Mouse (Mus musculus) thymus, postnatal 36 days (tissue): Measurements from ENCODE around the gene Tpo.

Experiments used
- DNase-seq, 2 experiments: peaks; one replicate each; pipeline ENCODE4 v3.0.0; 2022; ENCODE audit warnings: mixed read lengths in 2 of 2

Gene Tpo

DNA sequence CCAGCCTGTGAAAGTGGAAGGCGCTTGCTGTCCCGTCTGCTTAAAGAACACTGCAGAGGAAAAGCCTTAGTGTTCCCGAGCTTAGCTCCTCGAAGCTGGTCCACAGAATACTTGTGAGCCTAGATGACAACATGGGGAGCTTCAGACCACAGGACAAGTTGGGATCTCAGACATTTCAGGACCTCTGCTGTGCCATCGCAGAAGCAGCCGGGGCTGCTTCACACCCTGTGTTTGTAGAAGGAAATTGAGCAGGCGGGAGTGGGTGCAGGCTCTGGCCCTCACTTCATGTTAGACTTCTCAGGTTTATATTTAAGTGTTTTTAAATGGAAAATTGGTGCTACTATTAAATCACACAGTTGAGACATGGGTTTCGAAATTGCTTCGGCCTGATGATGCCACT lies 116.9 kb downstream of the Tpo start:
- DNase-seq: no peak

DNA sequence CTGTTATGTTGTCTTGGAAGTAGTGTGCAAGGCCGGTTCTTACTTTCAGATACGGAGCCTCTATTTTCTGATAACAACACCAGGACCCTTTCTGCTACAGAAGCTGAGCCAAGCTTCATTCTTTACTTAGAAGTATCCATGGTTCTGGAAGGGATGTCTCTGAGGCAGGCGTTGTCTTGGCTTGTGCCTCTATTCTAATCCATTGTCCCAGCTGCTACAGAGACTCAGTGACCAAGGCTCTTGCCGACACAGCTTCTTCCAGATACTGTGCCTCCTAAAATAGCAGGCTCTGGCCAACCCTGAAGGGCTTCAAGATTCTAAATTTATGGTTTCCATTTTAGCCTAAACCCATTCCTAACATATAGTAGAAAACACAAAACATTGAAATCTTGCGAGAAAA lies 123.7 kb downstream of the Tpo start:
- DNase-seq: no peak

DNA sequence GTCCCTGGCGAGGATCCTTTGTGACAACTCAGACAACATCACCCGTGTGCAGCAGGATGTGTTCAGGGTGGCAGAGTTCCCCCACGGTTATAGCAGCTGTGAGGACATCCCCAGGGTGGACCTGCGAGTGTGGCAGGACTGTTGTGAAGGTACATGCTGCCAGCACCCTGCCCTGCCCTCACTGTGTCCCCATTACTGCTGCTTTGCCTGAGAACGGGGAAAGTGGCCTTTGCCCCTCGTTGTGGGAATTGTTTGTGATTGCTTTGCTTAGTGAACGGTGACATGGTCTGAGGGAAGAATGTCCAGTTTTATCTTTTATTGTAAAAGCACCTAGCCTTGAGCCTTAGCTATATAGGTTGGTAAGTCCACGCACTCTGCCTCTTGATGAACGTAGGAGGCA lies 125.8 kb downstream of the Tpo start:
- DNase-seq: no peak
